Mouse (Mus musculus) layer of hippocampus, adult 11-12 months (tissue): Measurements from ENCODE around the gene Tenm2.

Source experiments
- DNase-seq: peaks from one replicate; pipeline ENCODE4 v3.0.0; 2022; ENCODE audit warnings: low spot score

The Tenm2 gene

GRCm38 (mm10) chr11:36902302-36902701 lies 333.5 kb downstream of the Tenm2 start:
- DNase-seq, result no peak

- DNase-seq, result no peak
Measured at GRCm38 (mm10) chr11:36893061-36893460, 342.7 kb downstream of the Tenm2 start.

- DNase-seq, result no peak
Measured at GRCm38 (mm10) chr11:36891106-36891505, 344.7 kb downstream of the Tenm2 start.

- no peak for DNase-seq
Measured at GRCm38 (mm10) chr11:36887490-36887889, 348.3 kb downstream of the Tenm2 start.

GRCm38 (mm10) chr11:36886147-36886546 lies 349.6 kb downstream of the Tenm2 start:
- no peak for DNase-seq

GRCm38 (mm10) chr11:36872961-36873360 lies 362.8 kb downstream of the Tenm2 start:
- DNase-seq, result peak; percentile 35

- DNase-seq, result no peak
Measured at GRCm38 (mm10) chr11:36870548-36870947, 365.2 kb downstream of the Tenm2 start.

- DNase-seq, result no peak
Measured at GRCm38 (mm10) chr11:36851690-36852089, 384.1 kb downstream of the Tenm2 start.

- DNase-seq, result no peak
Measured at GRCm38 (mm10) chr11:36847451-36847850, 388.3 kb downstream of the Tenm2 start.

GRCm38 (mm10) chr11:36832855-36833254 lies 402.9 kb downstream of the Tenm2 start:
- DNase-seq, result no peak

- DNase-seq, result no peak
Measured at GRCm38 (mm10) chr11:36831511-36831910, 404.3 kb downstream of the Tenm2 start.

- no peak for DNase-seq
Measured at GRCm38 (mm10) chr11:36824666-36825065, 411.1 kb downstream of the Tenm2 start.

- DNase-seq, result no peak
Measured at GRCm38 (mm10) chr11:36804615-36805014, 431.1 kb downstream of the Tenm2 start.

GRCm38 (mm10) chr11:36802208-36802631 lies 433.5 kb downstream of the Tenm2 start:
- DNase-seq, result peak; percentile 30

- no peak for DNase-seq
Measured at GRCm38 (mm10) chr11:36801683-36802082, 434.1 kb downstream of the Tenm2 start.

- no peak for DNase-seq
Measured at GRCm38 (mm10) chr11:36799409-36799808, 436.4 kb downstream of the Tenm2 start.

- DNase-seq, result no peak
Measured at GRCm38 (mm10) chr11:36758009-36758408, 477.8 kb downstream of the Tenm2 start.

GRCm38 (mm10) chr11:36746286-36746685 lies 489.5 kb downstream of the Tenm2 start:
- DNase-seq, result no peak

GRCm38 (mm10) chr11:36727800-36728199 lies 508.0 kb downstream of the Tenm2 start:
- DNase-seq, result no peak

GRCm38 (mm10) chr11:36702881-36703280 lies 532.9 kb downstream of the Tenm2 start:
- DNase-seq, result no peak

GRCm38 (mm10) chr11:36700951-36701350 lies 534.8 kb downstream of the Tenm2 start:
- no peak for DNase-seq

- no peak for DNase-seq
Measured at GRCm38 (mm10) chr11:36700131-36700530, 535.6 kb downstream of the Tenm2 start.

- no peak for DNase-seq
Measured at GRCm38 (mm10) chr11:36698268-36698667, 537.5 kb downstream of the Tenm2 start.

GRCm38 (mm10) chr11:36697816-36698215 lies 537.9 kb downstream of the Tenm2 start:
- no peak for DNase-seq
